Mouse (Mus musculus): ENCODE data around the gene Ldhb. TPM values are rescaled to one million over a fixed set of nuclear protein-coding genes. Genes with fewer than 3 reads are reported as not detected.
"Not testable (repeated sequence)": the region's sequence is repeated elsewhere in the genome, so short reads cannot be mapped to it uniquely, and the experiment has no call there.

Ldhb gene
- total and polyA plus RNA-seq, 3 experiments: 0.25 to 0.59 TPM; not detected in 1

- H3K9ac ChIP-seq (ENCODE audit: insufficient read depth, low read depth); H3K27ac ChIP-seq (ENCODE audit: insufficient read depth, low read depth); H3K27me3 ChIP-seq (replicated peaks); H3K9me3 ChIP-seq (replicated peaks; ENCODE audit: low read length); H3K36me3 ChIP-seq (replicated peaks in 1 of 2; ENCODE audit: control insufficient read depth in 1 of 2, insufficient read depth in 1 of 2, low read length in 1 of 2); H3K79me2 ChIP-seq (replicated peaks; ENCODE audit: control insufficient read depth, extremely low read depth, insufficient read depth, poor library complexity, severe bottlenecking); DNase-seq (ENCODE audit: extremely low read depth); H3K4me2 ChIP-seq (ENCODE audit: insufficient read depth, low read depth, poor library complexity, severe bottlenecking); dilution Hi-C loops (cut with MboI; ENCODE audit: extremely low pct_ligation_motif_present, extremely low pct_unique_long_range_greater_than_20kb, low sequenced_read_pairs): not testable (repeated sequence)
- Histone ChIP-seq H3K4me3 (replicated peaks in 1 of 3; ENCODE audit: low read depth in 2 of 3, low read length in 2 of 3, poor library complexity in 1 of 3) (peak overlapping the region in 1 of 3 experiments; percentile 8), H3K4me1 (ENCODE audit: control insufficient read depth in 1 of 2, insufficient read depth in 2 of 2) (peaks cover 5 to 24% of the 10 kb centered on the region in 2 experiments; a peak in 3 of 4 replicates)
- in situ Hi-C loops (cut with MboI; ENCODE audit: low pct_ligation_motif_present, low pct_unique_long_range_greater_than_20kb, low sequenced_read_pairs): loop anchor here (25.0 kb wide), 2 partner anchors 178 to 1028 kb away; partner anchors contain the start of gene Pyroxd1
Observed at GRCm38 (mm10) chr6:142515379-142515778, 7.6 kb upstream of the Ldhb start.

DNA sequence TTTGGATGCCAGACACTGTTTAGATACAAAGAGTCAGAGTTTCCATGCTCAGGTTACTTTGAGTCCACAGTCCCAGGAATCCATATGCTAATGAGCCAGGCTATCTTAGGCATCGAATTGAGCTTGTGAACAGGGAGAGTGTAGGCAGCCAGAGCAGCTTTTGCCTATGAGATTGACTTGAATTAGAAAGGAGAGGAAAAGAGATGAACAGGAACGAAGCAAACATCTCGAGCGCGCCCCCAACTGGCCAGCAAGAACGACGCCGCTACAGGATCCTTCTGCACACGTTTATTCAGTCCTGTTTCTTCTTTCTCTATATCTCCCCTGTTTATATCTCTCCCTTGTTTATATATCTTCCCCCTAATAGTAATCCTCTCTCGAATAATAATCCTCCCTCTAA is 7.2 kb upstream of the Ldhb start:
- Histone ChIP-seq H3K27ac (ENCODE audit: insufficient read depth, low read depth) (no peak overlapping the region), H3K4me2 (ENCODE audit: insufficient read depth, low read depth, poor library complexity, severe bottlenecking) (no peak overlapping the region), H3K27me3 (replicated peaks) (no peaks in the 10 kb centered on the region), H3K9me3 (replicated peaks; ENCODE audit: low read length) (no peaks in the 10 kb centered on the region), H3K79me2 (replicated peaks; ENCODE audit: control insufficient read depth, extremely low read depth, insufficient read depth, poor library complexity, severe bottlenecking) (no peaks in the 10 kb centered on the region), H3K9ac (ENCODE audit: insufficient read depth, low read depth) (no peak overlapping the region), H3K36me3 (replicated peaks in 1 of 2; ENCODE audit: control insufficient read depth in 1 of 2, insufficient read depth in 1 of 2, low read length in 1 of 2) (no peaks in the 10 kb centered on the region), H3K4me3 (replicated peaks in 1 of 3; ENCODE audit: low read depth in 2 of 3, low read length in 2 of 3, poor library complexity in 1 of 3) (no peak overlapping the region), H3K4me1 (ENCODE audit: control insufficient read depth in 1 of 2, insufficient read depth in 2 of 2) (peaks cover 5 to 24% of the 10 kb centered on the region in 2 experiments; a peak in 3 of 4 replicates)
- dilution Hi-C loops (cut with MboI; ENCODE audit: extremely low pct_ligation_motif_present, extremely low pct_unique_long_range_greater_than_20kb, low sequenced_read_pairs) (no loop called here), in situ Hi-C loops (cut with MboI; ENCODE audit: low pct_ligation_motif_present, low pct_unique_long_range_greater_than_20kb, low sequenced_read_pairs) (loop anchor here (25.0 kb wide), 2 partner anchors 178 to 1028 kb away; partner anchors contain the start of gene Pyroxd1)
- peak; percentile 38 for DNase-seq (ENCODE audit: extremely low read depth)
- TF ChIP-seq SMC3 (IDR thresholded peaks at IDR 0.05; ENCODE audit: low read depth, low read length) (peak; percentile 31), E2F4 (IDR thresholded peaks at IDR 0.05; ENCODE audit: insufficient replicate concordance, low read depth, low read length) (no peak), EP300 (IDR thresholded peaks at IDR 0.05; ENCODE audit: low read length) (0 out of 2 replicates have a peak, but pooled peaks have one; percentile 12), SIN3A (IDR thresholded peaks at IDR 0.05; ENCODE audit: low read length) (no peak), JUN (IDR thresholded peaks at IDR 0.05; ENCODE audit: insufficient read depth, low read depth, low read length) (0 out of 2 replicates have a peak, but pooled peaks have one; percentile 15), RAD21 (IDR thresholded peaks at IDR 0.05; ENCODE audit: low read depth, low read length) (peak; percentile 31), MXI1 (IDR thresholded peaks at IDR 0.05; ENCODE audit: low read depth, low read length) (no peak), CTCF (conservative IDR thresholded peaks at IDR 0.05 in 1 of 2, IDR thresholded peaks at IDR 0.05 in 1 of 2; ENCODE audit: low read depth in 2 of 2, low read length in 2 of 2) (peak in 1 of 2 experiments; percentile 48; a peak in 2 of 4 replicates), NELFE (IDR thresholded peaks at IDR 0.05; ENCODE audit: low read depth, low read length) (no peak)

DNA sequence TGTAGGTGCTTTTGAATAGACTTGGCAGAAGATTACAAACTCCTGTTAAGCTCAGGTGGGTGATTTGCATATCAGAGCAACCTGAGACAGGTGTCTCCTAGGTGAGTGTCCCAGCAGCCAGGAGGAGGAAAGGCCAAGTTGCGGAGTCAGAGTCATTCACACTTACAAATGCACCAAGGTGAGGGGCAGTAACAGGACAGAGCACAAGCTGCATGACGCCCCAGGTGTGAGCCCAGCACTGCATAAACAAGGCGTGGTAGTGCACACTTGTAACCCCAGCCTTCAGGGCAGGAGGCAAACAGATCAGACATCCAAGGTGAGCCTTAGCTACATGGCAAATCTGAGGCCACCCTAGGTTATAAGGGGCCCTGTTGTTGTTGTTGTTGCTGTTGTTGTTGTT is 5.1 kb upstream of the Ldhb start:
- H3K36me3 ChIP-seq (replicated peaks in 1 of 2; ENCODE audit: control insufficient read depth in 1 of 2, insufficient read depth in 1 of 2, low read length in 1 of 2): no peaks in the 10 kb centered on the region
- H3K4me2 ChIP-seq (ENCODE audit: insufficient read depth, low read depth, poor library complexity, severe bottlenecking): no peak overlapping the region
- no peak for TF ChIP-seq UBTF (IDR thresholded peaks at IDR 0.05; ENCODE audit: low read depth, low read length)
- TF ChIP-seq E2F4 (IDR thresholded peaks at IDR 0.05; ENCODE audit: insufficient replicate concordance, low read depth, low read length): no peak
- TF ChIP-seq SMC3 (IDR thresholded peaks at IDR 0.05; ENCODE audit: low read depth, low read length): no peak
- no peak for TF ChIP-seq HCFC1 (IDR thresholded peaks at IDR 0.05; ENCODE audit: low read depth, low read length)
- TF ChIP-seq TCF12 (IDR thresholded peaks at IDR 0.05; ENCODE audit: low read depth, low read length): no peak
- TF ChIP-seq POLR2A (IDR thresholded peaks at IDR 0.05; ENCODE audit: low read depth, low read length): no peak
- TF ChIP-seq NELFE (IDR thresholded peaks at IDR 0.05; ENCODE audit: low read depth, low read length): no peak
- no peak for TF ChIP-seq POLR2AphosphoS2 (IDR thresholded peaks at IDR 0.05; ENCODE audit: low read depth, low read length)
- no peak for DNase-seq (ENCODE audit: extremely low read depth)
- no peak overlapping the region for H3K4me3 ChIP-seq (replicated peaks in 1 of 3; ENCODE audit: low read depth in 2 of 3, low read length in 2 of 3, poor library complexity in 1 of 3)
- H3K9ac ChIP-seq (ENCODE audit: insufficient read depth, low read depth): no peak overlapping the region
- in situ Hi-C loops (cut with MboI; ENCODE audit: low pct_ligation_motif_present, low pct_unique_long_range_greater_than_20kb, low sequenced_read_pairs): loop anchor here (25.0 kb wide), 2 partner anchors 176 to 1026 kb away; partner anchors contain the start of gene Pyroxd1
- H3K9me3 ChIP-seq (replicated peaks; ENCODE audit: low read length): no peaks in the 10 kb centered on the region
- dilution Hi-C loops (cut with MboI; ENCODE audit: extremely low pct_ligation_motif_present, extremely low pct_unique_long_range_greater_than_20kb, low sequenced_read_pairs): no loop called here
- no peaks in the 10 kb centered on the region for H3K27me3 ChIP-seq (replicated peaks)
- H3K27ac ChIP-seq (ENCODE audit: insufficient read depth, low read depth): no peak overlapping the region
- no peaks in the 10 kb centered on the region for H3K79me2 ChIP-seq (replicated peaks; ENCODE audit: control insufficient read depth, extremely low read depth, insufficient read depth, poor library complexity, severe bottlenecking)
- H3K4me1 ChIP-seq (ENCODE audit: control insufficient read depth in 1 of 2, insufficient read depth in 2 of 2): peaks cover 5 to 24% of the 10 kb centered on the region in 2 experiments; a peak in 3 of 4 replicates
